Mouse (Mus musculus) ES-E14 (cell line): ENCODE measurements around the gene Dppa1.

ENCODE experiments used
- CHD2 ChIP-seq: IDR thresholded peaks from 2 replicates; pipeline ENCODE4 v1.6.1; 2014; ENCODE audit warnings: mild to moderate bottlenecking, low read depth, low read length, inconsistent platforms
- HCFC1 ChIP-seq: IDR thresholded peaks from 2 replicates; pipeline ENCODE4 v1.6.1; 2012; ENCODE audit warnings: low read length, inconsistent platforms, borderline replicate concordance; ENCODE audit not compliant: insufficient read depth
- ZNF384 ChIP-seq: IDR thresholded peaks from 2 replicates; pipeline ENCODE4 v1.6.1; 2012; ENCODE audit warnings: low read depth, low read length, inconsistent platforms

- TF ChIP-seq HCFC1, result no peak
- no peak for TF ChIP-seq CHD2
- no peak for TF ChIP-seq ZNF384
These were observed 38.9 kb upstream of the Dppa1 start for GRCm38 (mm10) chr11:46667938-46668337.
